Mouse (Mus musculus): ENCODE results near the gene Cpz.

Gene Cpz

DNA sequence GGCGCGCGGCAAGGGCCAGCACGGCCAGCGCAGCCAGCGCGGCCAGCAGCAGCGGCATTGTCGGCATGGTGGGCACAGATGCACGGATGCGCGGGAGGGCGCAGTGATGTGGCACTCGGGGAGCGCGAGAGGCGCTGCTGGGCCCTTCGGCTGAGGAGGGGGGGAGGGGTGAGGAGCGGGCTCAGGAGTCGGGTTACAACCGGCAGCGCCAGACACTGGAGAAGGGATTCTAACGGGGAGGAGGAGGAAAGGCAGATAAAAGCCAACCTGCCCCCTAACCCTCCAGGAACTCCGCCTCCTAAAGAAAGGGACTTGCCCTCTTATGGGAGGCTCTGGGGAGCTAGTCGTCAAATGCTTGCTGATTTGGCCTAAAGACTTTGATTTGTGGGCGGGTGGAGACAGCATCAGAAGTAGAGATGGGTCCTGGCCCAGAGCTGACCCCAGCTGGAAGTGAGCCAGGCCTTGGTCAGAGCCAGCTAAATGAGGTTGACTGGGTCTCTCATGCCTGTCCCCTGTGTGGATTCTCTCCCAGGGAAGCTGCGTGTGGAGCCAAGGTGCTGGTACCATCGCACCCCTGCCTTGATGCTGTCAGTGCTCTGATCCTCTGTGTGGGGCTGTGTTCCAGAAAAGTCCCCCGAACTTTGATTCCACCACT, at the start of gene Cpz:
Gene Cpz, minus strand, starts transcription at position 230 of the 655 bp plus-strand sequence.
- DNase-seq (ENCODE audit: low spot score in 2 of 2), result peak in 1 of 2 experiments; percentile 7

DNA sequence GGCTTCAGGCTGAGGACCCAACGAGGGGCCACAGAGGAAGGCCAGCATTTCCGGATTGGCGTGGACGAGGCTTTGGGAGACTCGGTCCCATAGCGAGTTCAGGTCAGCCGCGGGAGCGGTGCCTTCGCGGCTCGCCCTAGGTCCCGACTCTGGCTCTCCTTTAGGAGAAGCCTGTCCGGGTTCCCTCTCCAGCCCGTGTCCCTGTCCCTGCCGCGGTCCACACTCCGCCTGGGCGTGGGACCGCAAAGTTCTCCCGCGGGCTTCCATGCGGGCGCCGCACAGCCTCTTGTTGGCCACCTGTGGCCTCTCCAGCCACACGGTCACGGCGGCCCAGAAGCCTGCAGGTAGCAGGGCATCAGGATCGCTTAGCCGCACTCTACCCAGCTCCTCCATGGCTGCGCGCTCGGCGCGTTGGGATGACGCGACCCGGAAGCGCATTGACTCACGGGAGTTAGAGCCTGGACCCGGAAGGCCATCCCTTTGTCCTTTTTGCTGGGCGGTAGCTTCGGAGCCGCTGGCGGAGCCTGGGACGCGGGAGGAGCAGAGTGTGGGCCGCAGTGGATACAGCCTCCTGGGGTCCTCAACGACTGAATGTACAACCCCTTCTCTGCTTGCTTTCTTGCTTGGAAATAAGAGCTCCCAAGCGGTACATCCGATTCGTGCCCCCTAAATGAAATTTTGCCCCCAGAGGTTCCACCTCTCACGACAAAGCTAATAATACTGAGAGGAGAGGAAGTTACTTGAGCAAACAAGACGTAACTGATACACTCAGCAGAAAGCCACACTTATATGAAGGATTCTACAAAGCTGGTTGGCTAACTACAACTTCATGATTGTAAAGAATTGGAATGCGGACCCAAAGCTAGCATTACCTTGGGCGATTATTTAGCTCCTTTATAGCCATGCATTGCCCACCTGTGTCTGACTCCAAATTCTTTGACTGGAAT, 49.4 kb upstream of the Cpz start, which contains the start of gene Trmt44:
Gene Trmt44, minus strand, starts transcription at position 418 of the 947 bp plus-strand sequence.
- DNase-seq (ENCODE audit: low spot score in 2 of 2), result peak; percentile 91 to 92

GRCm38 (mm10) chr5:35571546-35571945, 46.0 kb upstream of the Cpz start:
- no peak for DNase-seq (ENCODE audit: low spot score in 2 of 2)

GRCm38 (mm10) chr5:35566632-35567031, 41.1 kb upstream of the Cpz start:
- no peak for DNase-seq (ENCODE audit: low spot score in 2 of 2)

- no peak for DNase-seq (ENCODE audit: low spot score in 2 of 2)
Observed at GRCm38 (mm10) chr5:35565217-35565616, 39.7 kb upstream of the Cpz start.

DNA sequence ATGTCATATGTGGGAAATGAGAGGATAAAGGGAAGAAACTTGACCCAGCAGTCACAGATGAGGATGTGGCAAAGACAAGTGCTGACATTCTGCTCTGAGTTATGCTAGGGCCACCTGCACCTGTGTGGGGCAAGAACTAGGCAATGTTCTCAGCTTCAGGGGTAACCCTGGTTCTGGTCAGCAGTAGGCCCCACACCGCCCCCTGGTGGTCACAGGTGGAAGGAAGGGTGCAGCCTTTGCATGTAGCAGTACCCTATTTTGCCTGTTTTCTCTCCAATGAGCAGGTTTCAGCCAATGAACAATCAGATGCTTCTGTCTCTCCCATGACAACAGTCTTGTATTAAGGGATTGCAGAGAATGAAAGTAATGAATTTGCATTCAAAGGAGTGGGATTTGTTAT, 38.0 kb upstream of the Cpz start:
- DNase-seq (ENCODE audit: low spot score in 2 of 2), result peak; percentile 26 to 52

- DNase-seq (ENCODE audit: low spot score in 2 of 2), result no peak
Observed at GRCm38 (mm10) chr5:35562616-35563015, 37.1 kb upstream of the Cpz start.

DNA sequence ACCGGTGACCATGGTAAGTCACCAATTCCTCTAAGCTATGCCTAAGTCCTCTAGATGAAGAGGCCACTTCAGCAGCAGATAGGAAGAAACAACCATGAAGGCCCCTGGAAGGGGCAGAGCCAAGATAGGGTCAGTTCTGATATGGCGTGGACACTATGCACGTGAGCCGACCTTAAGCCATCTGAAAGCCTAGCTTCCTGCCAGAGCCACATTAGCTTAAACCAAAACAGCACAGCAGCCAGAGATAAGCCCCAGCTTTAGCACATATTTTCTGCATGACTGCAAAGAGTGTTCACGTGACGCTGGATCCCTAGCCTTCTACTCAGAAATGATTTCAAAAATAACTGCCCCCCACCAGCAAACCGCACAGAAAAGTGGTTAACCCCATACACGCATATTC, 33.9 kb upstream of the Cpz start:
- DNase-seq (ENCODE audit: low spot score in 2 of 2), result peak; percentile 29 to 51

DNA sequence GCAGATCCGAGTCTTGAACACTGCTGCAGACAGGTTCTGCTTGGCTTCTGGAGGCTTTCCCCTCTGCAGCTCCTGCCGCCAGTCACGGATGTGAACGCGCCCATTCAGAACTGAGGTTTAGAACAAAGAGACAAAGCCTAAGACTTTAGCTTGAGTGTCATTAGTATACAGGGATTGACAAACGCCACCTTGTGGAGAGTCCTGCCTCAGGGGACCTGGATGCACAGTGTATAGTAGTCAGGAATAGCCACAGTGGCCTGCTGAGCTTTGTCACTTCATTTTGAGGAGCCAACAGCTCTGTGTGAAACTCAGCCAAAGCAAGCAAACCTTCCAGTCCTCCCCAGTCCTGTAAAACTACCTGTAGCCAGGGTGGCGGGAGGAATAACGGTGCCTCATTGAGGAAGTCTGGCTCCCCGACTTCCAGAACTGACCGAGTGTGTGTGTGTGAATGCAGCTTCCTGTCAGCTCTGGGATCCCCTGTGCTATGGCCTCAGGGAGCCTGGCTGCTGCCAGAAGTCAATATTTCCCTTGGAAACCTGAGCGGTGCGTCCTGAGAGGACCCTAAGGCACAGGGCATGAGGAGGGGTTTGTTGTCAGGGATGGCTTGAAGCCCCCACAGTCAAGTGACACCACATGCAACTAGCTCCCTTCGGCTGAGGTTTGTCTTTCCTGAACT, 32.6 kb upstream of the Cpz start:
- peak; percentile 25 to 27 for DNase-seq (ENCODE audit: low spot score in 2 of 2)

DNA sequence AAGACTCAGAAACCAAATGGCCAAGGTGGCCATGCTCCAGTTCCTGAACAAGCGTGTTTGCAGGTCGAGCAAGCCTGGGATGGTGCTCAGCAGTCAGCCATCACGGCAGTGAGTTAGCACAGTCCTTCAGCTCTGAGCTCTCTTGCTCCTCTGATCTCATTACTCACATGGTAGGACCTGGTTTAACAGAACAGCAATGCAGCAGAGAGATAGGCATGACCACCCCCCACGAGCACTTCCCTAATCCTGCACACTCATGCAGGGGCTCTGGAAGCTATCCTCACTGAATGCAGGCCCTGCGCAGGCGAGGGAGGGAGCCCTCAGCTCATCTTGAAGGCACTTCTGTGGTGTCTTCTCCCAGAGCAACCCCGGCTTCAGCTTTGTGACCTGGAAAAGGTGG, 30.9 kb upstream of the Cpz start:
- DNase-seq (ENCODE audit: low spot score in 2 of 2), result no peak

DNA sequence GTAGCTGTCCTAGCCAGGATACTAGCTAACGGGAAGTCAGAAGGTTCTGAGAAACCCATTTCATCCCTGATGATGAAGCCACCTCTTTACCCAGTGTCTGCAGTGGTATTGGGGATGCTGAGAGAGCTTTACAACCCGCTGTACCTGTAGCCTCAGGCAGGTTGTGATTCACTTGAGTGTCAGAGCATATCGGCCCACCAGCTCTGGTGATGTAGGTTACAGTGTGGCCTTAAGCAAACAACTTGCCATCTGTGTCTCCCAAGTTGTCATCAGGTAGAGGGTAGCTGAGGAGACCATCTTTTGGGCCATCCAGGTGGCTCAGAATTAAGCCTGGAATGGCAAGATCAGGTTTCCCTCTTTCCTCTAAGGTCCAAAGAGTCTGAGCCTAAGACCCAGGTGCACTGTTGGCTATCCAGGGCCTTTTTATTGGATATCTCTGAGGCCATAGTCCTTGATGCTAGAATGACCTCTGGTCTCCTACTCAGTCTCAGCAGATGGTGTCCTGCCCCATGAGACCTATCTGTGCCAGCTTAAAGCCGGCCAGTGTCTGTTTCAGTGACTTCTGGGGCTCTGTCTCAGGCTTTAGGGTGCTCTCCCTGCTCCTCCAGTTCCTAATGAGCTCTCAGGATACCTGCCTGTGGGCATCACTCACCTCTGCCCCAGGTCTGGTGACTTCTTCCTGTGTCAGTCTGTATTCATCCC, 27.5 kb upstream of the Cpz start:
- DNase-seq (ENCODE audit: low spot score in 2 of 2), result no peak

DNA sequence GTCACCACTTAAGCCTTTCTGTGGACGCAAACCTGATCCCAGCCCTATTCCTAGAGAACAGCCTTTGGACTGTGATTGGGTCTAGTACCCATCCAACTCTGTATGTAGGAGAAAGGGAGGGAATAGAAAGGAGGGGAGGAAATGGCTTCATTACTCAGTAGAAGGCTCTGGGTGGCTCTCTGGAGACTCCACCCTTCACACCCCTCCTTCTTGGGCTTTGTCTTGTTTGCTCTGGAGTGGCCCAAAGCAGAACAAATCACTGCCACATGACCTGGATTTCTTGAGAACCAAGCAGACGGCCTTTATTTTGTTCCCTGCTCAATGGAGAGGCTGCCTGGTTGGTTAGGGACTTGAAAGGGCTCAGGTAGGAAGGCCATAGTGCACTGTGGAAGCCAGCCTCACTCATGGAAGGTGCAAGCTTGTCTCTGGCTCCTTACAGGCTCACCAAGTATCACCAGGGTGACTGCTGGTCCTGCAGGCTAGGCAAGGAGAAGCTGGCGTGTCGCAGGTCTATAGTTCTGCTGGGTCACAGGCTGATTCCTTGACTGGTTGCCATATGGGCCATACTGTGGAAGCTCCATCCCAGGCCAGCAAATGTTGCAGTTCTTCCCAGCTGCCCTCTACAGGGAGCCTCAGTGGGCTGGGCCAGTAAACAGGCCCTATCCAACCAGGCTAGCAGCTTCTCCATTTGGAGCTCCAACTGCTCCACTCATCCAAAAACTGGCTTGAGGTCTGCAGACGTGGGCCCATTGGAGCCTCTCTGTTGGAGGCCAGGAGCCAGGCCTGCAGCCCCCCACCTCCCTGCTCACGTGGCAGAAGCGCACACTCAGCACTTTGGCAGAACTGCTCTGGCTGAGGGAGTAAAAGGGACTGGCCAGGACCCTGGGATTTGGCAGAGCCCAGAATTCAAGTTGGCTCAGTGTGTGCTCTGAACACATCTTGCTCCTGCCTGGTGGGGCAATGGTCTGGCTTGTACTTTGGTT, 26.6 kb upstream of the Cpz start:
- DNase-seq (ENCODE audit: low spot score in 2 of 2), result peak; percentile 35 to 41

- no peak for DNase-seq (ENCODE audit: low spot score in 2 of 2)
Observed at GRCm38 (mm10) chr5:35546127-35546526, 20.6 kb upstream of the Cpz start.

DNA sequence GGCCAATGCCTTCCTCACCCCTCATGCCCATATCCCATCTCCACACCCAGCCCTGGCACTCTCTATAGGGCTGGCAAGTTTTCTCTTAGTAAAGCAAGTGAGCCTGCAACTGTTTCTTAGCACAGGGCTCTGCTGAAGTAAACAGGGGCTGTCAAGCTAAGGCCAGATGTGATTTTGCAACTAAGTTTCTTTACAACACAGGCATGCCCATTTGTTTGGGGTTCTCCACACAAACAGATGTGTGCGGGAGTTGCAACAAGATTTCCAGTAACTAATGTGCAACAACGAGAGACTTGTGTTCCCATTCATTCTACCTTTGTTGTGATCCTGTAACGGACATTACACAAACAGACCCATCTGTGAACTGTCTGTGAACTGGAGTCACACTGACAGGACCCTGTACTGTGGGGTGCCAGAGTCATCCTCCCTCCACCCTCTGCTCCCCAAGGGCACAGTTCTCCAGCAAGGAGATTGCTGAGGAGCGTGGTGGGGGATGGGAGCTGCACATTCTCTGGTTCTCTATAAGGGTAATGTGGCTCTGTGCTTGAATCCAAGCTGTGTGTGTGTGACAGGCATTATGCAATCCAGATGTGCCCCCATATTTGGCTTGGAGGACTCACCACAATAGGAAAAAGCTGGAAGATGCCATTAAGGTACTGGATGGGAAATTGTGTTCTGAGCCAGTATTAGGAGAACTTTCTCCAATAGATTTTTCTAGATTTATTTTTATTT, 15.7 kb upstream of the Cpz start:
- no peak for DNase-seq (ENCODE audit: low spot score in 2 of 2)

DNA sequence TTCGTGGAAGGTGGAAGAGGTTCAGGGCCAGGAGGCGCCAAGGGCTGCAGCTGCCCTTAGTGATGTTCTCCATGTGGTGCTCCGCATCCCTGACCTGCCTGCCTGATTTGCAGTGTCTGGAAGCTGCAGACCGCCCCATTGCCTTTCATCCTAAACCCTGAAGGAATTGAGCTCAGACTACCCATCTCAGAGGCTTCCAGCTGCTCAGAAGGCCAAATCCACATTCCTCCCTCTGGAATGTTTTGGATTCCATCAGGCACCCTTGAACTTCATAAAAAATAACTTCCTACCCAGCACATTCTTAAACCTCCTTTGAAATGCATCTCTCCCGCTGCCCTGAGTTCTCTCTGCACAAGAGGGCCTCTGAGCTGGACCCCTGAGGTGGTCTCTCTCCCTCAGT, 15.1 kb upstream of the Cpz start:
- no peak for DNase-seq (ENCODE audit: low spot score in 2 of 2)

GRCm38 (mm10) chr5:35539576-35539975, 14.1 kb upstream of the Cpz start:
- DNase-seq (ENCODE audit: low spot score in 2 of 2), result no peak

DNA sequence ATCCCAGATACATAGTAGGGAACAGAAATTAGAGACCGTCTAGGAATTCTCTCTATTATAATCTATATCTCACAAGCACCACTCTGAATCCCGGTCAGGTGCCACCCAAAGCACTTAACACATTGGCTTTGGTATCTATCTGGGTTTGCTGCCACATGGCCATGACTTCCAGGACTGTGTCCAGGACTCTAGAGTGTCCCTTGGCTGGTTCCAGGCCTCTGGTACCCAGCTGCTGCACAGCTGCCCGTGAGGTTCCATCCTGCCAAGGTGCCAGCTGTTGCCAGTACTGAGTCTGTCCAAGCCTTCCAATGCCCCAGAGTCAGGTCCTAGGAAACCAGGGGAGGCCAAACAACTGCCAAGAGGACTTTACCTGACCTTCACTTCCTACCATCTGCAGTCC, 12.5 kb upstream of the Cpz start:
- peak in 1 of 2 experiments; percentile 28 for DNase-seq (ENCODE audit: low spot score in 2 of 2)

DNA sequence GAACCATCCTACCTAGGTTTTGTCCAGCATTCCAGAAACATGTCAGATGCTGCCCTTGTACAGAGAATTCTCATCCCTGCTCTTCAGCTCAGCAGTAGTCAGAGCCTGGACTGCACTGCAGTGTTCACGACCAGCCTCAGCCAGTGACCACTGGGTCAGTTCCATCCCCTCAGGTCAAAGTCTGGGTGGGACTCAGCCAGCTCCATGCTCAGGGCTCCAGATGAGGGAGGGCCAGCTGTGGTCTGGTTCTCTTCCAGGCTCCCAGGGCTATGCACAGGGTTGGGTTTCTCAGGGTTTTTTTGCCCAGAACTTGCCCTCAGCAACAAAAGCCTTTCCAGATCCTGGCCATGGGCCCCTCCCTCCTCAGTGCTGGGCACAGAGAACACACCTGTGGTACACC, 12.0 kb upstream of the Cpz start:
- no peak for DNase-seq (ENCODE audit: low spot score in 2 of 2)

- DNase-seq (ENCODE audit: low spot score in 2 of 2), result no peak
Observed at GRCm38 (mm10) chr5:35536271-35536670, 10.8 kb upstream of the Cpz start.

GRCm38 (mm10) chr5:35531586-35531985, 6.1 kb upstream of the Cpz start:
- DNase-seq (ENCODE audit: low spot score in 2 of 2), result no peak

Measured in heart, adult 9 months (tissue).